Comparison of ENCODE assay signal across 9 mouse cellular contexts in the genomic region with DNA sequence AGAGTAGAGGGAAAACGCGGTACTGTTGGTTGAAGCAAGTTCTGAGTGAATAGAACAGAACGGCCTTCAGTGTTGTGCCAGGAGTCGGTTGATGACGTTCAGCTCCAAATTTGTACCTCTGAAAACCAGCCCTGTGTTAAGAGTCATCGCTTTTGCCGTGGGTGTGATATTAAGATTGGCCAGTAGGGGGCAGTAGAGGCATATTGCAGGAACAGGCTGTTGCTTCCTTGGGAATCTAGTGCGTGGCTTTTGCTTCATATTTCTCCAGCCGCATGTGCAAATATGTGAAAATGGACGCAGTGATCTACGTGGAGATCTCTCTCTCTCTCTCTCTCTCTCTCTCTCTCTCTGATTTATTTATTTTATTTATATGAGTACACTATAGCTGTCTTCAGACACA. TPM values are rescaled to one million over a fixed set of nuclear protein-coding genes. Genes with fewer than 3 reads are reported as not detected.
DNase-seq lines count a peak whose midpoint lies in the region; ATAC-seq and TF ChIP-seq lines count a peak whose summit lies in the region.
"Had no signal": no experiment of that assay in that cellular context is flagged by ENCODE, and none has a peak within 500 bp of the region (broad histone marks: within the 10 kb centered on the region; RNA-seq: fewer than 3 reads in every experiment).

No protein-coding gene starts in this region.

- DNase-seq in 416B (ENCODE audit: low read depth) (peak; percentile 92), WW6 (ENCODE audit: low read depth, low spot score) (peak; percentile 65)
- peak; percentile 92 to 98 for DNase-seq in cerebellum, postnatal 36 days
- DNase-seq in gastrocnemius, adult 2 months, result peak; percentile 90
- DNase-seq in kidney, adult 9 months, result peak; percentile 91
- peak; percentile 67 for DNase-seq in liver, embryonic 13.5 days
- DNase-seq in ovary, postnatal 10 days (ENCODE audit: low spot score), result peak; percentile 84
- DNase-seq in thymus, postnatal 10 days (ENCODE audit: low spot score in 2 of 2), result peak; percentile 71 to 88

- ATAC-seq in liver, embryonic 13.5 days (ENCODE audit: low read depth), result no peak

- peaks cover 31% of the 10 kb centered on the region for H3K4me1 ChIP-seq in liver, embryonic 13.5 days (replicated peaks)

- H3K27ac ChIP-seq in gastrocnemius, adult 2 months, result peak overlapping the region; percentile 51
- H3K27ac ChIP-seq in liver, embryonic 13.5 days, result no peak overlapping the region
- H3K27ac ChIP-seq: limb, embryonic 15.5 days had no signal

- no peaks in the 10 kb centered on the region for H3K36me3 ChIP-seq in liver, embryonic 13.5 days
- H3K36me3 ChIP-seq: limb, embryonic 15.5 days had no signal

- intact Hi-C loops in gastrocnemius, adult 2 months (cut with DNase I), result loop anchor here (1.0 to 5.0 kb wide), 2 partner anchors 50 to 356 kb away; a partner anchor contains a TSS

- H3K4me2 ChIP-seq in liver, embryonic 13.5 days, result no peak overlapping the region
- H3K4me2 ChIP-seq: limb, embryonic 15.5 days had no signal

- peak overlapping the region; percentile 22; the same call in 1 of the 2 replicates for H3K9ac ChIP-seq in liver, embryonic 13.5 days
- H3K9ac ChIP-seq: limb, embryonic 15.5 days had no signal

- H3K4me3 ChIP-seq in gastrocnemius, adult 2 months, result peak overlapping the region; percentile 56
- H3K4me3 ChIP-seq in liver, embryonic 13.5 days (replicated peaks), result no peak overlapping the region
- H3K4me3 ChIP-seq: limb, embryonic 15.5 days had no signal

- WGBS in liver, embryonic 13.5 days (ENCODE audit: insufficient replicate concordance), result 5% methylated on average over 11 of the region's 11 CpGs

- H3K9me3 ChIP-seq in liver, embryonic 13.5 days (replicated peaks), result no peaks in the 10 kb centered on the region
- H3K9me3 ChIP-seq: limb, embryonic 15.5 days had no signal

- peak; percentile 93 for TF ChIP-seq CTCF in gastrocnemius, adult 2 months (IDR thresholded peaks at IDR 0.05)

- no peaks in the 10 kb centered on the region for H3K27me3 ChIP-seq in liver, embryonic 13.5 days
- H3K27me3 ChIP-seq: limb, embryonic 15.5 days had no signal

RNA-seq across cellular contexts. Expression of a gene that starts 2.1 kb away (rescaled TPM):
- 1 to 10 TPM; 1.0 to 1.7 TPM for total RNA-seq in gastrocnemius, adult 2 months (2021)
- polyA plus RNA-seq in liver, embryonic 13.5 days (2015; fragmentation: Nextera tagmentation; extraction: Ambion mirVana), result 0.77 and 1.00 TPM in 2 replicates

RNA-seq across cellular contexts. Expression of a gene that starts 2.2 kb away (rescaled TPM):
- 10 to 100 TPM; 14.7 to 15.3 TPM for total RNA-seq in gastrocnemius, adult 2 months (2021)
- 4.0 and 5.3 TPM in 2 replicates for polyA plus RNA-seq in liver, embryonic 13.5 days (2015; fragmentation: Nextera tagmentation; extraction: Ambion mirVana)
